Mouse (Mus musculus) neural tube, embryonic 13.5 days (tissue): ENCODE measurements at regions not wholly inside any gene's neighbourhood (a gene's known extent, or its start where the extent isn't known, plus 50 kb on each side); places are given as distances from the start of the nearest gene placed in this dataset.

Experiments
- ATAC-seq: fragments of 200-750 bp; cut with Nextera tagmentation; 2 replicates; pipeline ENCODE4 v1.8.0; 2017; ENCODE audit warnings: low read depth, mild to moderate bottlenecking, moderate TSS enrichment, moderate library complexity
- H3K27ac ChIP-seq: fragments of 300-500 bp; sonication (generic); replicated peaks from 2 replicates; pipeline ENCODE4 v1.5.1; 2015; ENCODE audit warnings: moderate library complexity, mild to moderate bottlenecking, inconsistent platforms
- H3K27me3 ChIP-seq: fragments of 300-500 bp; sonication (generic); 2 replicates; pipeline ENCODE4 v1.6.1; 2015; ENCODE audit warnings: mild to moderate bottlenecking, inconsistent platforms
- H3K36me3 ChIP-seq: fragments of 300-500 bp; sonication (generic); 2 replicates; pipeline ENCODE4 v1.6.1; 2015; ENCODE audit warnings: mild to moderate bottlenecking, inconsistent platforms
- H3K4me1 ChIP-seq: fragments of 300-500 bp; sonication (generic); replicated peaks from 2 replicates; pipeline ENCODE4 v1.6.1; 2015; ENCODE audit warnings: inconsistent platforms
- H3K4me2 ChIP-seq: fragments of 300-500 bp; sonication (generic); 2 replicates; pipeline ENCODE4 v1.6.1; 2015; ENCODE audit warnings: inconsistent platforms, mild to moderate bottlenecking, moderate library complexity
- H3K4me3 ChIP-seq: fragments of 300-500 bp; sonication (generic); 2 replicates; pipeline ENCODE4 v1.5.1; 2015; ENCODE audit warnings: mild to moderate bottlenecking, inconsistent platforms
- H3K9ac ChIP-seq: fragments of 300-500 bp; sonication (generic); 2 replicates; pipeline ENCODE4 v1.6.1; 2015; ENCODE audit warnings: moderate library complexity, mild to moderate bottlenecking, inconsistent platforms
- H3K9me3 ChIP-seq: fragments of 300-500 bp; sonication (generic); 2 replicates; pipeline ENCODE4 v1.6.1; 2016; ENCODE audit warnings: inconsistent platforms
- WGBS: fragments of 180-500 bp; shearing (Covaris S2); methylation state at CpG from one replicate; pipeline ENCODE4 v1.1.7; 2015; 5-methylcytosine and 5-hydroxymethylcytosine counted together

DNA sequence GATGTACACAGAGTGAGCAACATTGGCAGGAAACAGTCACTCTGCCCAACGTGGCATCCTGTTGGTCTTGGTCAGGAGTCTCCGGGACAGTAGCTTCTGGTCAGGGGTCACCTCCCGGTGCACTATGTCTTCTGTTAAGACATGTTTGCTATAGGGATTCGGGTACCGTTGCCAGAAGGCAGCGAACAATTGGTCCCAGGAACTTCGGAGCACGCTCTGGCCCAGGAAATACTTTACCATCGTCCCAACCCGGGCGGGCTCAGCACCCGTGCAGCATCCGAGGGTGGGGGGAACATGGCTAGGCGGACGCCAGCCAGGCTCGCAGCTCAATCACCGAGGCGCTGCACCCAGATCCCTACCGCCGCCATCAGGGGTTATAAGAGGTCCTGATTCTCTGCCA is 80.6 kb upstream of the Adam23 start:
- no peak overlapping the region for H3K4me2 ChIP-seq
- ATAC-seq = no peak
- no peak overlapping the region for H3K9ac ChIP-seq
- no peak overlapping the region for H3K27ac ChIP-seq
- H3K4me3 ChIP-seq = no peak overlapping the region
- WGBS = 96% methylated on average over 20 of the region's 20 CpGs
- peaks cover 11% of the 10 kb centered on the region for H3K4me1 ChIP-seq
- no peaks in the 10 kb centered on the region for H3K36me3 ChIP-seq
- no peaks in the 10 kb centered on the region for H3K27me3 ChIP-seq
- no peaks in the 10 kb centered on the region for H3K9me3 ChIP-seq

DNA sequence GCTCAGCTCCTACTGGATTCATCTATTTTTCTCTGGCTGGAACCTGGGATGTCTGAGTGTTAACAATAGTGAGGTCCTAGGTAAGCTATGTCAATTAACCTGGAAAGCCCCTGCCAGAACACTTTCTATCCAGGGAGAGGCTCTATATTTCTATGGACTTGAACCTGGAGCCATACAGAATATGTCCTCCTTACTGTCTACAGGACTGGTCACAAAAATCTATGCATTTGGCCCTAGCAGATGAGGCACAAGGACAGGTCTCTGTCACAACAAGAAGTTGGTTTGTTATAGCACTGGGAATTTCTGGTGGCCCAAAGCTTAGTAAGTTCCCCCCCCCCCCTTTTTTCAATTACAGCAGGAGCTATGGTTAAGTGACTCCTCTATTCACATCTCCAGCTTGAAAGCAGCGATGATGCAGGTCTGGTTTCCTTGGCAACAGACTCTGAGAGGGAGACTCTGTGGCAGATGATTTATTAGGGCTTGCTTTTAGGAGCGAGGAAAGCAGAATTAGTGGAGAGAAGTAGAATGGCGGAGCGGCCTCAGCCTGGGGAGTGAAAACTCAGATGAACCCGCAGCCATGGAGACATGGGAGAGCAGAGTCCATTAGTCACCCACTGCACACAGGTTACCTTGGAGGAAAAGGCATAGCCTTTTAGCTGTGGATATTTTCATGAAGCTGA is 77.9 kb upstream of the Adam23 start:
- 11% methylated on average over 5 of the region's 5 CpGs for WGBS
- no peak overlapping the region for H3K9ac ChIP-seq
- no peaks in the 10 kb centered on the region for H3K27me3 ChIP-seq
- H3K27ac ChIP-seq = peak overlapping the region; percentile 81
- peak; percentile 95 for ATAC-seq
- H3K9me3 ChIP-seq = no peaks in the 10 kb centered on the region
- H3K4me1 ChIP-seq = peaks cover 11% of the 10 kb centered on the region
- no peak overlapping the region for H3K4me2 ChIP-seq
- H3K4me3 ChIP-seq = no peak overlapping the region
- no peaks in the 10 kb centered on the region for H3K36me3 ChIP-seq

DNA sequence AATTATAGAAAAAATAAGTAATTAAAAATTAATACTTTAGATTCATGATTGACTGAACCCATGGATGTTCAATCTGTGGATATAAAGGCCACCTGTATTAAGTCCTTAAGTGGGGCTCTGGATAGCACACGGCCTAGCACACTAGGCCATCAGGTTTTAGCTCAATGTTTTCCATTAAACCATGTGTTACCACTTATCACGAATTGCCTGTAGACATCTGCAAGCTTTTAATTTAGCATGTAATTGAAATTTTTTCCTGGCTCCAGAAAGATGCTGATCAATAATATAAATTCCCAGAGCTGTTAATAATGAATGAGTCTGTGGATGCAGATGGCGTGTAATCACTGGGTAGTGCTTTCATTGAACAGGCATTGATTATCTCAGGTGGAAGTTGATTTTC is 76.8 kb upstream of the Adam23 start:
- WGBS = 33% methylated on average over 3 of the region's 3 CpGs
- no peaks in the 10 kb centered on the region for H3K9me3 ChIP-seq
- no peak for ATAC-seq
- no peak overlapping the region for H3K4me2 ChIP-seq
- no peak overlapping the region for H3K27ac ChIP-seq
- no peak overlapping the region for H3K9ac ChIP-seq
- no peaks in the 10 kb centered on the region for H3K27me3 ChIP-seq
- H3K4me1 ChIP-seq = peaks cover 11% of the 10 kb centered on the region
- no peak overlapping the region for H3K4me3 ChIP-seq
- no peaks in the 10 kb centered on the region for H3K36me3 ChIP-seq

DNA sequence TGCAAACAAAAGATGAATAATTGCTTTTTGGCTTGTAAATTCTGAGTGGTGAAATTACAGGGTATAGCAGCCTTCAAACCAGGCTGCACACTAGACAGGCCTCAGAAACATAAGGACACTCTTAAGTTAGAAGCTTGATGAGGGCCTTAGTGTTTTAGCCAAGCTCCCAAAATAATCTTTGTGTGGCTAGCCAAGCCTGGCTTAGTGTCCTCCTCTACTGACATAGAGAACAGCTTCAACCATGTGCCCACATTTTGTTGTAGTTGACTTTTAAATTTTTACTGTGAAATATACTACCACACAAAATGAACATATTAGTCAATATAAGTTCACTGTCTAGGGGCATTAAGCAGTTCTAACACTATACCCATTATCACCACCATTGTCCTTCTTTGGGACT is 76.1 kb upstream of the Adam23 start:
- no peak overlapping the region for H3K4me2 ChIP-seq
- peaks cover 11% of the 10 kb centered on the region for H3K4me1 ChIP-seq
- no peak overlapping the region for H3K27ac ChIP-seq
- no peaks in the 10 kb centered on the region for H3K27me3 ChIP-seq
- H3K9ac ChIP-seq = no peak overlapping the region
- H3K36me3 ChIP-seq = no peaks in the 10 kb centered on the region
- no peak overlapping the region for H3K4me3 ChIP-seq
- ATAC-seq = no peak
- no peaks in the 10 kb centered on the region for H3K9me3 ChIP-seq

DNA sequence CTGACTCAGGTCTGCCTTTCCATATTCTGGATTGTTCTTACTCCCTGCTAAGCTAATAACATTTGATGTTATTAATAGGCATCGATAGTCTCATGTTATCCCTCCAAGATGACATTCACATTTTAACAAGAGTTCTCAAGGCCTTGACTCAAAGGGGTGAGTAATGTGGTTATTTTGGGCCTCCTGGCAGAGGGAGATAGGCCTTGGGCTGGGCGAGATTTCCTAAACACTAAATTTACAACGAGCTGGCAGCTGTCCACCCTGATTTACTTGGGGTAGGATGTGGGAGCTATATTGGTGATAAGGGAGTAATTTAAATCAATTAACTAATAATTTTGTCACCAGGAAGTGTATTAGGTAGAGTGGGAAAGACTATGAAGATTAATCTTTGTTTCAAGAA is 62.6 kb upstream of the Adam23 start:
- 69% methylated on average over 3 of the region's 3 CpGs for WGBS
- no peak overlapping the region for H3K4me3 ChIP-seq
- ATAC-seq = no peak

DNA sequence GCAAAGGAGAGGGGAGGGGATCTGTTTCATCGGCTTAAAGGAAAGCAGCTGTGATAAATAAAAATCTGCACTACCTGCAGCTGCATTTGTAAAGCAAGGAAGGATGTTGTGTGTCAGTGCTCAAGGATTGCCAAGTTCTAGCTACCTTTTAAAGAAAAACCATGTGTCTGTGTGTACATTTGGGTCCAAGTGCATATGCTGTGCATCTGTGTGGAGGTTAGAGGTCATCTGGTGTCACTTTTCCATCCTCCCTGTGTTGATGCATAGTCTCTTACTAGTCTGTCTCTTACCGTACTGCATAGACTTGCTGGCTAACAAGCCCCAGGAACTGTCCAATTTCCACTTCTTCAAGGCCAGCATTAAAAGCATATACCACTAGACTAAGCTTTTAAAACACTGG is 60.6 kb upstream of the Adam23 start:
- Histone ChIP-seq H3K27me3 (no peaks in the 10 kb centered on the region), H3K4me2 (no peak overlapping the region), H3K36me3 (no peaks in the 10 kb centered on the region), H3K9me3 (no peaks in the 10 kb centered on the region), H3K27ac (no peak overlapping the region), H3K4me3 (no peak overlapping the region), H3K9ac (no peak overlapping the region), H3K4me1 (peaks cover 9% of the 10 kb centered on the region)
- 78% methylated on average over 2 of the region's 2 CpGs for WGBS
- no peak for ATAC-seq

More for the DNA sequence above, 62.6 kb upstream of the Adam23 start:
- H3K27me3 ChIP-seq = no peaks in the 10 kb centered on the region
- H3K4me2 ChIP-seq = no peak overlapping the region
- H3K9ac ChIP-seq = no peak overlapping the region
- H3K9me3 ChIP-seq = no peaks in the 10 kb centered on the region
- H3K4me1 ChIP-seq = peaks cover 2% of the 10 kb centered on the region; the same call in 1 of the 2 replicates
- no peaks in the 10 kb centered on the region for H3K36me3 ChIP-seq
- H3K27ac ChIP-seq = no peak overlapping the region

DNA sequence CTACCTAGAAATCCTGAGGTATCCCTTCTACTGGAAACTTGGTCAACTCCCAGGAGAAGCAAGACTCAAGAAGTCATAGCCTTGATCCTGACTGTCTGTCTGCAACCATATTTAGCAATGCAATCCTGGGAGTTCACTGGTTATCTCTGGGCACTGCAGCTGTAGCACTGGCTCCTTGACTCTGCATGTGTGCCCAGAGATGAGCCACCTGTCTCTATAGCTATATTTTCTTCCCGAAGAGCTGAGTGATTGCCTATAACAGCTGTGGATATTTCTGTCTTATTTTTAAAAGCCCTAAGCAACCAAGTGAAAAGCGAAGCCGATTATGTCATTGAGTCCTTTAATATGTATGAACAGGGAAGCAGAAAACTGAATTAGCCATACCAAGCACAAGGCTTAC is 50.3 kb upstream of the Adam23 start:
- H3K27ac ChIP-seq = no peak overlapping the region

More for the DNA sequence above, 50.3 kb upstream of the Adam23 start:
- Histone ChIP-seq H3K4me3 (no peak overlapping the region), H3K27me3 (no peaks in the 10 kb centered on the region), H3K36me3 (no peaks in the 10 kb centered on the region), H3K4me2 (no peak overlapping the region), H3K9me3 (no peaks in the 10 kb centered on the region), H3K9ac (no peak overlapping the region), H3K4me1 (no peaks in the 10 kb centered on the region)
- ATAC-seq = no peak
- 83% methylated on average over 3 of the region's 3 CpGs for WGBS
